Mouse (Mus musculus) neural tube, embryonic 15.5 days (tissue): ENCODE data around the gene Phospho1. TPM values are rescaled to one million over a fixed set of nuclear protein-coding genes. Genes with fewer than 3 reads are reported as not detected.

Experiments used
- ATAC-seq: fragments of 200-750 bp; cut with Nextera tagmentation; 2 replicates; pipeline ENCODE4 v1.8.0; 2017; ENCODE audit warnings: mild to moderate bottlenecking, moderate TSS enrichment, moderate library complexity; ENCODE audit not compliant: low FRiP score
- H3K27ac ChIP-seq: fragments of 300-500 bp; sonication (generic); replicated peaks from 2 replicates; pipeline ENCODE4 v1.5.1; 2015; ENCODE audit warnings: mild to moderate bottlenecking, inconsistent platforms
- H3K27me3 ChIP-seq: fragments of 300-500 bp; sonication (generic); replicated peaks from 2 replicates; pipeline ENCODE4 v1.6.1; 2015; ENCODE audit warnings: inconsistent platforms
- H3K36me3 ChIP-seq: fragments of 300-500 bp; sonication (generic); 2 replicates; pipeline ENCODE4 v1.6.1; 2015; ENCODE audit warnings: inconsistent platforms
- H3K4me1 ChIP-seq: fragments of 300-500 bp; sonication (generic); 2 replicates; pipeline ENCODE4 v1.6.1; 2015; ENCODE audit warnings: inconsistent platforms
- H3K4me2 ChIP-seq: fragments of 300-500 bp; sonication (generic); 2 replicates; pipeline ENCODE4 v1.6.1; 2015; ENCODE audit warnings: inconsistent platforms, mild to moderate bottlenecking, moderate library complexity
- H3K4me3 ChIP-seq: fragments of 300-500 bp; sonication (generic); replicated peaks from 2 replicates; pipeline ENCODE4 v1.5.1; 2015; ENCODE audit warnings: mild to moderate bottlenecking, inconsistent platforms
- H3K9ac ChIP-seq: fragments of 300-500 bp; sonication (generic); replicated peaks from 2 replicates; pipeline ENCODE4 v1.6.1; 2015; ENCODE audit warnings: mild to moderate bottlenecking, inconsistent platforms
- H3K9me3 ChIP-seq: fragments of 300-500 bp; sonication (generic); replicated peaks from 2 replicates; pipeline ENCODE4 v1.6.1; 2016; ENCODE audit warnings: inconsistent platforms
- WGBS: fragments of 180-500 bp; shearing (Covaris S2); methylation state at CpG from one replicate; pipeline ENCODE4 v1.1.7; 2015; ENCODE audit warnings: mixed read lengths; 5-methylcytosine and 5-hydroxymethylcytosine counted together
- polyA plus RNA-seq: library from polyadenylated mRNA; unstranded; fragments of >200 nt; fragmentation: Nextera tagmentation; extraction: Ambion mirVana; gene quantifications from 2 replicates; pipeline ENCODE4 v1.2.1, GENCODE M21; 2015

Gene Phospho1
- polyA plus RNA-seq, 1 experiment from 2014 or later: 0.64 TPM

DNA sequence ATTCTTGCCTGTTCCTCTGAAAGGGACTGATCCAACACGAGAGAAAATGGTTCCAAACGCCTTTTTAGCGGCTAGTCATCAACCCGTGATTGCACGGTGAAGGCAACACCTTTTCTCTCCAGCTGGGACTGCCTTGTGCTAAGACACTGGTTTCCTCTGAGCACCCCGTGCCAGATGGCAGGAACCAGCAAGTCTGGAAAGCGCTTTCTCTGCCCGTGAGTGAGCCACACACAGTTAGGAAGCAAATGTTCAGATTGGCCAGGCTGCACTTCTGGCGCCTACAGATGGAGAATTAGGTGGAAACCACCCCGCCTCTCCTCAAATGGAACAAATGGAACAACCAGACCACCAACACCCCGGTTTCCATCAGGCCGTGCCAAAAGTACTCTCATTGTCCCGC is 32.5 kb upstream of the Phospho1 start:
- no peak overlapping the region for H3K4me3 ChIP-seq
- no peak for ATAC-seq

DNA sequence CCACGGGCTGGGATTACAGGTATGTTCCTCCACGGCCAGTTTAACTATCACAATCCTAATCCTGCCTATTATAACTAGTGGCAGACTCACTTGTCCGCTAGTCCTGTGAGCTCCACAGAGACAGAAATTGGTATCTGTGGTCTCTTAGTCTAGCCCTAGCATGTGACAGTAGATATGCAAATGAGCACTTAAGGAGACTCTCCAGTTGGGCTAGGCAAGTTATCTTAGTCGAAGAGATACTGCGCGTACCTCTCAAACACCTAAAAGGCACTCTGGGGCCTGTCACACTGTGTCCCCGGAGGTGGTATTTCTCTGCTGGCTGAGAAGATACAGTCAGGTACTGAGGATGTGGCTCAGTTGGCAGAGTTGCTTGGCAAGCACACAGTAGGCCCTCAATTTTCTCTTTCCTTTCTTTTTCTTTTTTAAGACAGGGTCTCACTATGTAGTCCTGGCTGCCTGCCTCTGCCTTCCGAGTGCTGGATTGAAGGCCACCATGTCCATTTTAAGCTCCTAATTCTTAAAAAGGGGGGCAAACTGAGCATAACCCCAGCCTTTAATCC is 31.3 kb upstream of the Phospho1 start:
- no peak overlapping the region for H3K27ac ChIP-seq
- no peak overlapping the region for H3K9ac ChIP-seq
- no peak for ATAC-seq
- no peak overlapping the region for H3K4me2 ChIP-seq
- WGBS: 92% methylated on average over 8 of the region's 8 CpGs
- H3K36me3 ChIP-seq: no peaks in the 10 kb centered on the region
- no peak overlapping the region for H3K4me3 ChIP-seq
- no peaks in the 10 kb centered on the region for H3K9me3 ChIP-seq
- H3K4me1 ChIP-seq: peaks cover 8% of the 10 kb centered on the region
- peaks cover 10% of the 10 kb centered on the region for H3K27me3 ChIP-seq

More for the DNA sequence above, 32.5 kb upstream of the Phospho1 start:
- Histone ChIP-seq H3K9me3 (no peaks in the 10 kb centered on the region), H3K9ac (no peak overlapping the region), H3K27me3 (peaks cover 2% of the 10 kb centered on the region), H3K36me3 (no peaks in the 10 kb centered on the region), H3K4me1 (peaks cover 6% of the 10 kb centered on the region), H3K4me2 (no peak overlapping the region), H3K27ac (no peak overlapping the region)
- WGBS: 80% methylated on average over 13 of the region's 13 CpGs

DNA sequence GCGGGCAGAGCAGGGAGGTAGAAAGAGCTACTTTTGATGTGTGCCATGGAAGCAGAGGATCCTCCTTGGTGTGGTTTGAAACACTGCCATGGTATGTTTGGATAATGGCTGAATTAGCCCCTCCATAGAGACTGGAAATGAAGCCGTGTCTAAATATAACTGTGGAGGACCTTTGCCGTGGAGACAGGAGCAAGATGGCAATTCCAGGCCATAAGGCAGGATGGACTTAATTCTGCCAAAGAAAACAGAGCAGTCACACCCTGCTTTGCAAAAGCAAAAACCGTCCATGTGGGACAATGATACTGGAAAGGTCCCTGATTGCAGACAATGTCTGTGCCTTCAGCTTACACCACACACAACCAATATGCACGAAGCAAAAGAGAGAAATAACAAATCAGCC is 30.1 kb upstream of the Phospho1 start:
- Histone ChIP-seq H3K4me3 (no peak overlapping the region), H3K9me3 (no peaks in the 10 kb centered on the region), H3K27ac (no peak overlapping the region), H3K36me3 (no peaks in the 10 kb centered on the region), H3K4me2 (no peak overlapping the region), H3K4me1 (peaks cover 8% of the 10 kb centered on the region), H3K9ac (no peak overlapping the region), H3K27me3 (peaks cover 10% of the 10 kb centered on the region)
- no peak for ATAC-seq
- 65% methylated on average over 5 of the region's 5 CpGs for WGBS

DNA sequence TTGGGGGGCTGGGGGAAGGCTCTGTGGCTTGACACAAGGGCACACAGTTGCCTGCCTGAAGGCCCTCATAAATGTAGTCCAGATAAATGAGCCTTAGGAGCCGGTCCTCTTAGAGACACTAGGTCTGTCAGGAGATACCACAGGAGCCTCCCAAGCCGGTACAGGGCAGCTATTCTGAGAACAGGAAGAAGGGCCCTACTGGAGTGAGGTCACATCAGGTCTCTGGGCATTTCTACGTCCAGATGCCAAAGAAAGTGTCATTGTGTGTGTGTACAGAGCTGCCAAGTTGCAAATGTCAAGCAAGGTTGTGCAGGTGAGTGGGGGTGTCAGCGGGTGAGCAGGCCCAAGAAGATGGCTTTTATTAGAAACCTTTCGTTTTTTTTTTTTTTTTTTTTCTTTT is 28.7 kb upstream of the Phospho1 start:
- no peak overlapping the region for H3K27ac ChIP-seq
- no peak for ATAC-seq
- H3K36me3 ChIP-seq: no peaks in the 10 kb centered on the region
- peaks cover 8% of the 10 kb centered on the region for H3K4me1 ChIP-seq
- H3K9ac ChIP-seq: no peak overlapping the region
- no peak overlapping the region for H3K4me3 ChIP-seq
- peaks cover 10% of the 10 kb centered on the region for H3K27me3 ChIP-seq
- 68% methylated on average over 5 of the region's 5 CpGs for WGBS
- no peaks in the 10 kb centered on the region for H3K9me3 ChIP-seq
- H3K4me2 ChIP-seq: no peak overlapping the region

DNA sequence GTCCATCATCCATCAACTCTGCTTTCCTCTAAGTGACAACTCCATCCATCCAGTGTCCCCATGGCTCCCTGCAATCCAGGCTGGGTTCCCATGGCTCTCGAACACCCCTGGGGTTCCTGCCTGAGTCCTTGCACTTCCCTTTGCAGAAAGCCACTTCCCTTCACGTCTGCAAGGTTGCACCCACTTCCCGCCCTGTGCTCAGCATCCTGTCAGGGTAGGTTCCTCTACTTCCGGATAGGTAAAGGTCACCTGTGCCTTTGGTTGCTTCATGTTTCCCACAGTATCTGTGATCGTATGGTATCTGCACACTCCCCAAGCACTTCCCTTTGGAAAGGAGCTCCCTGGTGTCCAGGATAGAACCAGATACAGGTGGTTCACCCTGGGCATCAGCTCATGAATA is 19.3 kb upstream of the Phospho1 start:
- WGBS: 80% methylated on average over 5 of the region's 5 CpGs
- Histone ChIP-seq H3K4me2 (no peak overlapping the region), H3K36me3 (no peaks in the 10 kb centered on the region), H3K9ac (no peak overlapping the region), H3K4me3 (no peak overlapping the region), H3K9me3 (no peaks in the 10 kb centered on the region), H3K4me1 (no peaks in the 10 kb centered on the region), H3K27ac (no peak overlapping the region), H3K27me3 (no peaks in the 10 kb centered on the region)
- no peak for ATAC-seq

DNA sequence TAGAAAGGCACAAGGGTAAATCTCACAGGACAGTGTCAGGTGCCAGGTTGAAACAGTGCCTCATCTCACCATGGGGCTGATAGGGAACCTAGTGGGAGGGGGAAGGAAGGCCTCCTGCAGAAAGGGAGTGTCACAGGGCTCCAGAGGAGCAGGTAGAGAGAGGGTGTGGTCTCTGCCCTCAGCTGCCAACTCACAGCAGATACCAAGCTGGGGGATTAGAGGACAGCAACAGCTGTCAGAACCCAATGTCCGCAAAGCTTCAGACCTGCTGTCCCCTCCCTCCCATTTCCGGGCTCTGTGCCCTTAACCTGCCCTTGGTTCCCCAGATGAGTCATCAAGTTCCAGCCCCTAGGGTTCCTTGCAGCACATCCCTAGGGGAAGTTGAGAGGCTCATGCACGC is 18.8 kb upstream of the Phospho1 start:
- no peak overlapping the region for H3K9ac ChIP-seq
- ATAC-seq: no peak
- H3K27me3 ChIP-seq: no peaks in the 10 kb centered on the region
- no peak overlapping the region for H3K4me2 ChIP-seq
- no peak overlapping the region for H3K4me3 ChIP-seq
- H3K4me1 ChIP-seq: no peaks in the 10 kb centered on the region
- no peaks in the 10 kb centered on the region for H3K36me3 ChIP-seq
- no peak overlapping the region for H3K27ac ChIP-seq
- no peaks in the 10 kb centered on the region for H3K9me3 ChIP-seq
- 48% methylated on average over 3 of the region's 3 CpGs for WGBS

DNA sequence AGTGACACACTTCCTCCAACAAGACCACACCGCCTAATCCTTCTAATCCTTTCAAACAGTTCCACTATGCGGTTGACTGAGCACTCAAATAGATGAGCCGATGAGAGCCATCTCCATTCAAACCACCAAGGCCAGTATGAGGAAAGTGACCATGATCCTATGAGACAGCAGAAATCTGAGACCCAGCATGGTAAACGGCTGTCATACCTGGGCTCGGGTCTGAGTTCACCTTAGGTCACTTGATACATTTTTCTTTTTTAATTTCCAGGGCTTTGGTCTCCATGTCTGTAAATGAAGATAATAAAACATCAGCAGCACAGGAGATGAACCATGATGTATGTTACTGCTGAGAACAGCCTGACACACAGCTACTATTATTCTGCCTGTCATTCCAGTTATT is 16.4 kb upstream of the Phospho1 start:
- WGBS: 96% methylated on average over 5 of the region's 5 CpGs

DNA sequence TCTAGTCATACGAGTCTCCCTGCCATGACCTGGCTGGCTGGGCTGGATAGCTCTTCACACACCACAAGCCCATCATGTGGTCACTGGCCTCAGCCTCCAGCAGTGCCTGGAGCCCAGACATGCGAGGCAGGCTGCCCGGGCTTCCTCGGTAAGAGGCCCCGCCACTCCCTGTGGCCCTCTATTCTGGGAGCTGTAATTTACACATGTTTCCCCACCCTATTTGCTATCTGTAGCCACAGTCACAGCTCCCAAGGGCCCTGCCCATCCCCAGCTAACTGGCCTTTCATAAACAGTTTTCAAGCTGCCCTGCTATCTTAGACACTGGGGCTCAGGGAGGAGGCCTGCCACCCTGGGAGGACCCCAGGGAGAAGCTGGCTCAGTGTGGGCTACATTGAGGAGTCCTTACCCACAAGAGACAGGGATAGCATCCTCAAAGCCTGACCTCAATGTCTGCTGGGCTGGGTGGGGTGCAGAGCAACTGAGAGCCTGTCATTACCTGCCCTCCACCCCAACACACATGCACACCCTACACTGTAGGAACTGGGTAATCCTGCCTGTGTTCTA is 15.8 kb upstream of the Phospho1 start:
- Histone ChIP-seq H3K27ac (no peak overlapping the region), H3K4me3 (no peak overlapping the region), H3K9ac (no peak overlapping the region), H3K4me2 (no peak overlapping the region), H3K36me3 (no peaks in the 10 kb centered on the region), H3K4me1 (no peaks in the 10 kb centered on the region), H3K27me3 (no peaks in the 10 kb centered on the region), H3K9me3 (no peaks in the 10 kb centered on the region)
- WGBS: 75% methylated on average over 5 of the region's 5 CpGs
- ATAC-seq: no peak

More for the DNA sequence above, 16.4 kb upstream of the Phospho1 start:
- Histone ChIP-seq H3K27ac (no peak overlapping the region), H3K4me2 (no peak overlapping the region), H3K4me3 (no peak overlapping the region), H3K9ac (no peak overlapping the region), H3K36me3 (no peaks in the 10 kb centered on the region), H3K27me3 (no peaks in the 10 kb centered on the region), H3K9me3 (no peaks in the 10 kb centered on the region), H3K4me1 (no peaks in the 10 kb centered on the region)
- no peak for ATAC-seq

DNA sequence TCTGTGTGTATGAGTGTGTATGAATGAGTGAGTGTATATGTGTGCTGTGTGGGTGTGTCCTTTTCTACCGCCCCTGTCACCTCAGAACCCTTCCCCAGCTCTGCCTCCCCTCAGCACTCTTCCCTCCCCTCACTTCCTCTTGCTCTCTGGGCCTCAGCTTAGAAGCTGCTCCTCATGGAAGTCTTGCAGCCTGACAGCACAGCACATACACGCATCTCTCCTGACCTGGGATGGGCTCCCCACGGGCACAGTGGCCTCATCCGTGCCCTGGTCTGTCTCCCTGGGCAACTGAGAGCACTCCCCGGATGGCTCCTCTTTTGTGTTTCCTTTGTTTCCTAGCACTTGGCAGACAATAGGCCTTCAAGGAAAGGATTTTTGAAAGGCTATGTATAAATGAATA is 14.7 kb upstream of the Phospho1 start:
- H3K36me3 ChIP-seq: no peaks in the 10 kb centered on the region
- H3K27ac ChIP-seq: no peak overlapping the region
- no peaks in the 10 kb centered on the region for H3K4me1 ChIP-seq
- ATAC-seq: no peak
- no peak overlapping the region for H3K4me3 ChIP-seq
- H3K9me3 ChIP-seq: no peaks in the 10 kb centered on the region
- WGBS: 12% methylated on average over 5 of the region's 5 CpGs
- no peak overlapping the region for H3K9ac ChIP-seq
- H3K4me2 ChIP-seq: no peak overlapping the region
- no peaks in the 10 kb centered on the region for H3K27me3 ChIP-seq

DNA sequence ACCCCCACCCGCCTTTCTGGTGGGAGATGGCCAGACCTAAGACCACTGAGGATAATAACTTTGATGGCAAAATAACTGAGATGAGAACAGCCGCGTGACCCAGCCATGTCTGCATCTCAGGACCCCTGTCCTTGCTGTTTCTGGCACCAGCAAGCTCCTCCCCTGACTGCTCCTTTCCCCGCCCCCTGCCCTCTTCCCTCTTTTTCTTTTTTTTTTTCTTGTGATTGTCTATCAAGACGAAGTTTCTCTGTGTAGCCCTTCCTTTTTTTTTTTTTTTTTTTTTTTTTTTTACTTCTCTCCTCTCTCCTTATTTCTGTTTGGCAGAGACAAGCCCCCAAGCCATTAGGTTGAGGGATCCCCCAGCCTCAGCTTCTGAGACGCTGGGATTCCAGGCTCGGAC is 13.5 kb upstream of the Phospho1 start:
- H3K4me2 ChIP-seq: no peak overlapping the region
- H3K4me3 ChIP-seq: no peak overlapping the region
- H3K9me3 ChIP-seq: no peaks in the 10 kb centered on the region
- no peak for ATAC-seq
- H3K36me3 ChIP-seq: no peaks in the 10 kb centered on the region
- H3K9ac ChIP-seq: no peak overlapping the region
- no peak overlapping the region for H3K27ac ChIP-seq
- H3K4me1 ChIP-seq: no peaks in the 10 kb centered on the region
- no peaks in the 10 kb centered on the region for H3K27me3 ChIP-seq
- 65% methylated on average over 7 of the region's 7 CpGs for WGBS

DNA sequence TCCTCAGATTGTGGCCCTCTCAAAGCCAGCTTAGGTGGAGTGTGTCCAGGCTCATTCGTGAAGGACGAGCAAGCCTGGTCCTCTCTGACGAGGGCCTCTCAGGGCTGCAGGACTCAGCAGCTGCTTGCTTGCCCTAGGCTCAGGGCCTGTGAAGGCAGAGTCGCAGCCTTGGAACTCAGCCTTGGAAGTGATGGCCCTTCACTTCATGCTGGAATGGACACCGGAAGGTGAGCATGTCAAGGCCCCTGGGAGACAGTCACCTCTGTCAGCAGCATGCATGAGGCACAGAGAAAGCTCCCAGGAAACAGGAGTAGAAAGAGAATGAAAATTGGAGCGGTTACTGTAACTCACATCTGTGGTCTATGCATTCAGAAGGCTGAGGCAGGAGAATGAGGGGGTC is 12.6 kb upstream of the Phospho1 start:
- 85% methylated on average over 6 of the region's 6 CpGs for WGBS
- no peak overlapping the region for H3K9ac ChIP-seq
- no peak overlapping the region for H3K4me3 ChIP-seq
- H3K9me3 ChIP-seq: no peaks in the 10 kb centered on the region
- H3K27me3 ChIP-seq: no peaks in the 10 kb centered on the region
- H3K27ac ChIP-seq: no peak overlapping the region
- H3K4me1 ChIP-seq: no peaks in the 10 kb centered on the region
- H3K36me3 ChIP-seq: no peaks in the 10 kb centered on the region
- no peak for ATAC-seq
- no peak overlapping the region for H3K4me2 ChIP-seq

DNA sequence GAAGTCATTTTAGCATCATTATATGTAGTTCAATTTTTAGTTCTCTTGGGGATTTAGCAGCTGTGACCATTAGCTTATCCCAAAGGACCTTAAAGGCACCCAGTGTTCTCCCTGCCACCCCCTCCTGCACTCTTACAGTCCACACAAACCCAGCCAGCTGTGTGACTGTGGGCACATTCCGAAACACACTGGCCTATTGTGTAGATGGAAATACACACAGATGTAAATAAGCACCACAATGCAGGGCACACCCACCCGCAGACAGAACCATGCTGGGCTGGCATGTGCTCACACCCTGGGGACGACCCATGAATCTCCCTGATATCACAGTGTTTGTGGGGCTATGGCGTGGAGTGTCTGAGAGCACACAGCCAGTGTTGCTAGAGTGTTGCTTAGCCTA is 12.1 kb upstream of the Phospho1 start:
- H3K9me3 ChIP-seq: no peaks in the 10 kb centered on the region
- no peak for ATAC-seq
- H3K36me3 ChIP-seq: no peaks in the 10 kb centered on the region
- no peak overlapping the region for H3K9ac ChIP-seq
- no peak overlapping the region for H3K27ac ChIP-seq
- H3K4me2 ChIP-seq: no peak overlapping the region
- no peaks in the 10 kb centered on the region for H3K27me3 ChIP-seq
- WGBS: 43% methylated on average over 4 of the region's 4 CpGs
- H3K4me1 ChIP-seq: no peaks in the 10 kb centered on the region
- H3K4me3 ChIP-seq: no peak overlapping the region
